Mouse (Mus musculus) midbrain, embryonic 12.5 days (tissue): ENCODE measurements around the gene Hao2. TPM values are rescaled to one million over a fixed set of nuclear protein-coding genes. Genes with fewer than 3 reads are reported as not detected.
A peak's percentile ranks its signal among the peaks of the same experiment; 100 is the strongest.

Source experiments
- ATAC-seq: fragments of 200-750 bp; cut with Nextera tagmentation; 2 replicates; pipeline ENCODE4 v1.8.0; 2017; ENCODE audit warnings: low read depth, moderate TSS enrichment, moderate library complexity; ENCODE audit not compliant: low FRiP score
- H3K27ac ChIP-seq: fragments of 300-500 bp; sonication (generic); replicated peaks from 2 replicates; pipeline ENCODE4 v1.5.1; 2016; ENCODE audit warnings: mild to moderate bottlenecking
- H3K27me3 ChIP-seq: fragments of 300-500 bp; sonication (generic); 2 replicates; pipeline ENCODE4 v1.6.1; 2016; ENCODE audit warnings: mild to moderate bottlenecking
- H3K36me3 ChIP-seq: fragments of 300-500 bp; sonication (generic); 2 replicates; pipeline ENCODE4 v1.6.1; 2016
- H3K4me1 ChIP-seq: fragments of 300-500 bp; sonication (generic); 2 replicates; pipeline ENCODE4 v1.6.1; 2016
- H3K4me2 ChIP-seq: fragments of 300-500 bp; sonication (generic); replicated peaks from 2 replicates; pipeline ENCODE4 v1.6.1; 2016; ENCODE audit warnings: mild to moderate bottlenecking, moderate library complexity
- H3K4me3 ChIP-seq: fragments of 300-500 bp; sonication (generic); 2 replicates; pipeline ENCODE4 v1.5.1; 2016; ENCODE audit warnings: mild to moderate bottlenecking
- H3K9ac ChIP-seq: fragments of 300-500 bp; sonication (generic); replicated peaks from 2 replicates; pipeline ENCODE4 v1.6.1; 2016; ENCODE audit warnings: mild to moderate bottlenecking, moderate library complexity
- H3K9me3 ChIP-seq: fragments of 300-500 bp; sonication (generic); 2 replicates; pipeline ENCODE4 v1.6.1; 2016; ENCODE audit warnings: mild to moderate bottlenecking
- WGBS: fragments of 180-500 bp; shearing (Covaris S2); methylation state at CpG from one replicate; pipeline ENCODE4 v1.1.7; 2016; 5-methylcytosine and 5-hydroxymethylcytosine counted together
- polyA plus RNA-seq: library from polyadenylated mRNA; unstranded; fragments of >200 nt; fragmentation: Nextera tagmentation; extraction: Ambion mirVana; gene quantifications from 2 replicates; pipeline ENCODE4 v1.2.1, GENCODE M21; 2016

Gene Hao2
- not detected in 2 replicates for polyA plus RNA-seq

DNA sequence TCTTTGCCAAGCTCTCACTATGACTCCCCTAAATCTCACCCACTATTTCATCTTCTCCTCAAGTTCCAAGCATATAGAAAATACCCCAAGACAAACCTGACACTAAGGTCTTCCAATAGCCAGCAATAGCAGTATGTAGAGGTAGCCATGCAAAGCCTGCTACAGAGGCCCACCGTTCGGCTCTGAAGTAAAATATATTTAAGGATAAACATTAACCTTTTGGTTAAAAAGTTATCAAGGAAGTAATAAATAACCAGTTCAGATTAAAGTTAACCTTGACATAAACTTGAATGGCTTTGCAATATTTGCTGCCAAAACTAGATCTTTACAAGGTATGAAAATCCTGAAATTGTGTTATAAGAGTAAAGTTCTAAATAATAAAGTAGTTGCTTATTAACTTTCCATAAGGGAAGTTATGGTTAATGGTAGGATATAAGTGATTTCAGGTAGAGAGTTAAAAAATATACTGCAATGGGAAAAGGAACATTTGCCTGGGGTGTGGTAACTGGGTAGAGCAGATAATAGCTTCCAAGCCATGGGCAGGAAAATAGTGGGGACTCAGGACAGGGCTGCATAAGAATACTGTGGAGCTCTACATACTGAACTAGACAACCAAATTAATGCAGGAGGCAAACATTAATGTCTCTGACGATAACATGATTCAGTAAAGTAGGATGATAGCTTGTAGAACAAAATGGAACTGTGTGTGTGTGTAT, at the start of gene Hao2:
TSS of gene Hao2 (minus strand) at position 183 of the 716 bp plus-strand sequence.
- 85% methylated on average over 3 of the region's 3 CpGs for WGBS
- Histone ChIP-seq H3K27ac (no peak within 1 kb of the TSS), H3K36me3 (no peaks in the 10 kb centered on the region), H3K9ac (no peak within 1 kb of the TSS), H3K4me2 (no peak within 1 kb of the TSS), H3K4me3 (no peak within 1 kb of the TSS), H3K4me1 (no peaks in the 10 kb centered on the region), H3K27me3 (no peaks in the 10 kb centered on the region), H3K9me3 (no peaks in the 10 kb centered on the region)
- no peak for ATAC-seq

DNA sequence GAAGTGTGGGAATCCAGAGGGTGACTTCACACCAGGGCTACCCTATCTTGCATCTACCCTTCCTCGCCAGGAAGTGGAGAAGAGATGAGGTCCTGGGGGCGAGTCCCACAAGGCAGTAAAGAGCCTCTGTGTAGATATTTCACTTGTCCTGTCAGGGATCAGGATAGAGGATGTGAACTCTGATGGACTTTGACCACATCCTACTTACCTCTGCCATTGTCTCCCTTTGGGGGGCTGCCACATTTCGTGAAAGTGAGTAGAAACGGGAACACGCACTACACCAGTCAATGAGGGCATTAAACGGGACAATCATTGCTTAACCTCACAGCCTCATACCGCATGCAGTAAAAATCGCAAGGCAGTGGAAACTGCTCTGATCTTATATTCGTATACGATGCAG, 48.6 kb upstream of the Hao2 start:
- Histone ChIP-seq H3K27ac (no peak overlapping the region), H3K9ac (0 out of 2 replicates have a peak overlapping the region, but pooled peaks have one; percentile 41), H3K4me3 (peak overlapping the region; percentile 34), H3K4me2 (peak overlapping the region; percentile 60), H3K27me3 (no peaks in the 10 kb centered on the region), H3K36me3 (no peaks in the 10 kb centered on the region), H3K4me1 (peaks cover 16% of the 10 kb centered on the region; the same call in 1 of the 2 replicates), H3K9me3 (no peaks in the 10 kb centered on the region)
- WGBS, result 41% methylated on average over 10 of the region's 10 CpGs
- ATAC-seq, result 0 out of 2 replicates have a peak, but pooled peaks have one; percentile 21

DNA sequence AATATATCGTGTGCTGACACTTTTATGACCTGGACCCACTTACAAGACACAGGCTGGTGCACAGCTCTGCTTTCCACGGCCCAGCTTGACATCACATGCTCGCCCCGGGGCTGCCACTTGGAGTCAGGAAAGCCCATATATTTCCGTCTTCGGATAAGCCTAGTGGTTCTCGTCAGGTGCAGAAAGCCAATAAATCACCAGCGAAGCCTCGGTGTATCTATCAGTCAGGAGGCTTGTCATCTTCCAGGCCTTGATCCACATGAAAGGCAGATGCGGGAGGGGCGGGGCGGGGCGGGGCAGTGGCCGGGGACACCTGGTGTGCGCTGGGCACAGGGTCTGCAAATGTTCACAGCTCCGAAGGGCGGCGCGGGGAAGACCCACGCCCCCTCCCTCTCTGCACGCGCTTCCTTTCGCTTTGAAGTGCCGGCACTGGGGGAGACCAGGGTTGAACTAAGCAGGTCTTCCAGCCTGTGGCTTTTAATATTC, 48.1 kb upstream of the Hao2 start:
- peak overlapping the region; percentile 34 for H3K4me3 ChIP-seq
- H3K9me3 ChIP-seq, result no peaks in the 10 kb centered on the region
- peak overlapping the region; percentile 41 for H3K9ac ChIP-seq
- no peaks in the 10 kb centered on the region for H3K36me3 ChIP-seq
- H3K4me1 ChIP-seq, result peaks cover 16% of the 10 kb centered on the region; the same call in 1 of the 2 replicates
- 7% methylated on average over 24 of the region's 24 CpGs for WGBS
- 0 out of 2 replicates have a peak overlapping the region, but pooled peaks have one; percentile 10 for H3K27ac ChIP-seq
- peak overlapping the region; percentile 60 for H3K4me2 ChIP-seq
- no peaks in the 10 kb centered on the region for H3K27me3 ChIP-seq
- peak; percentile 90 for ATAC-seq

DNA sequence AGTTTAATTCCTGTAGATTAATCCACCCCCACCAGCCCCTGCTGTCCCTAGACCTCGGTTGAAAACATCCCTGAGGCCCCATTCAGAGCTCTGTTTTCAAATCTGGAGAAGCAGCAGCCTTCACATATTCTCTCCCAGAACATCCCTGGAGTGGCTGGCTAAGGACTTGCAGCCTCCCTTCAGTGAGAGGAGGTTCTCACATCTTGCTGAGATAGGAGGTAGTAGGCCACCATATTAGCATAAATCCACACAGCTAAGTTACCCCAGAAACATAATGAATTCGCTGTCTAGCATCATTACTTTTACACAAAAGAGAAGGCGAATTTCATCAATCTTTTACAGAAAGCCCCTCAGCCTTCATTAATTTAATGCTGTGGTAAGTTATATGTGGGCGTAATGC, 47.2 kb upstream of the Hao2 start:
- H3K36me3 ChIP-seq, result no peaks in the 10 kb centered on the region
- no peak overlapping the region for H3K27ac ChIP-seq
- WGBS, result 64% methylated on average over 4 of the region's 4 CpGs
- H3K4me2 ChIP-seq, result no peak overlapping the region
- H3K4me1 ChIP-seq, result peaks cover 16% of the 10 kb centered on the region; the same call in 1 of the 2 replicates
- no peak for ATAC-seq
- no peak overlapping the region for H3K4me3 ChIP-seq
- no peaks in the 10 kb centered on the region for H3K9me3 ChIP-seq
- H3K9ac ChIP-seq, result no peak overlapping the region
- H3K27me3 ChIP-seq, result no peaks in the 10 kb centered on the region

DNA sequence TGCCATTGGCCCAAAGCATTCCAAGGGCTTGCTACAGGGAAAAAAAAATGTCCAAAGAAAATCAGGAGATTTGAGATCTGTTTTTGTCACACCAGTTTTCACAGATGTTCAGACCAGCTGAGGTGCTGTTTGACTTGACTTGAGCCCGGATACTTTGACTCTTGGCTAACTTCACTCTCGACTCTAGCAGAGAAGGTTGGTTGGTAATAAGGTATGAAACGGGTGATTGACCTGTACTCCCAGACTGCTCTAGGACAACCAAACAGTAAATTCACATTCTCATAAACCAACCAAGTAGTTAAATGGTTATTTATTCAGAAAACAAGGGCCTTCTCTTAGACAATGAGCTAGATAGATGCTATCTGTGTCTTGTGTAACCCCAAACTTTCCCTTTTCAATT, 43.4 kb upstream of the Hao2 start:
- no peaks in the 10 kb centered on the region for H3K36me3 ChIP-seq
- no peak for ATAC-seq
- H3K9ac ChIP-seq, result no peak overlapping the region
- H3K27ac ChIP-seq, result no peak overlapping the region
- no peak overlapping the region for H3K4me2 ChIP-seq
- no peaks in the 10 kb centered on the region for H3K9me3 ChIP-seq
- no peaks in the 10 kb centered on the region for H3K27me3 ChIP-seq
- H3K4me1 ChIP-seq, result peaks cover 11% of the 10 kb centered on the region; the same call in 1 of the 2 replicates
- no peak overlapping the region for H3K4me3 ChIP-seq
- 87% methylated on average over 3 of the region's 3 CpGs for WGBS

DNA sequence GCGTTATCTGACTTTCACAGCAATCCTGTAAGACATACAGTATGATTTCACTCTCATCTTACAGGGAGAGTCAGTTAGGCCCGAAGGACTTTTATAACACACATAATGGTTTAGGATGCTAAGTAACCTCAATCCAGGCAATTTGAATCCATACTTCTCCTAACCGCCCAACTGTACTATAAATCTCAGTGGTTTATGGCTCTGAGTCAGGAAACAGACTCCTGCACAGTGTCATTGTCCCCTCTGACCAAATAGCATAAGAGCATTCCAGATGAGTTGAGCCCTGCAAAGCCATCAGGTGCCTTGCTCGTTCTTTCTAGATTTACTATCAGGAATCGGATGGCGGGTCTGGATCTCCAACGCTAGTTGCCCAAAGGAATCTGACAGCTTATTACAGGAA, 41.6 kb upstream of the Hao2 start:
- WGBS, result 96% methylated on average over 7 of the region's 7 CpGs
- ATAC-seq, result no peak
- no peak overlapping the region for H3K27ac ChIP-seq
- no peaks in the 10 kb centered on the region for H3K36me3 ChIP-seq
- no peaks in the 10 kb centered on the region for H3K9me3 ChIP-seq
- no peaks in the 10 kb centered on the region for H3K4me1 ChIP-seq
- H3K4me3 ChIP-seq, result no peak overlapping the region
- no peak overlapping the region for H3K9ac ChIP-seq
- no peak overlapping the region for H3K4me2 ChIP-seq
- H3K27me3 ChIP-seq, result no peaks in the 10 kb centered on the region

DNA sequence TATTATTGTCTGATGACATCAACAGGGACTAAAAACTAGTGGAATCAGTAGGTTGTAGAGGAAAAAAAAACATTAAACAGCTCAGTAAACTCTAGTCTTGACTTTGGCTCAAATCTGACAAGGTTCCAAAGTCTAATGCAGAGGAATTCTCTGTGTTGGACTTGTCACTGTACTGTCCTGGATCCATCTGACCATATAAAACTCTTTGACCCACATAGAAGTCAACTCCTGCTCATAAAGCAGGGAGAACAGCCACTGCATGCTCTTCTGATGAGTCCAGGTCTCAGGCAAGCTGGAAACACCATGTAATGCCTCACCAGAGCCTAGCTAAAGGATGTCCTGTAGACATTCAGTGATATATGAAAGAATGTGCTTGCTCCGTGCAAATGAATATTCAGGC, 41.0 kb upstream of the Hao2 start:
- WGBS, result 77% methylated on average over 1 of the region's 1 CpGs
- no peak overlapping the region for H3K4me3 ChIP-seq

DNA sequence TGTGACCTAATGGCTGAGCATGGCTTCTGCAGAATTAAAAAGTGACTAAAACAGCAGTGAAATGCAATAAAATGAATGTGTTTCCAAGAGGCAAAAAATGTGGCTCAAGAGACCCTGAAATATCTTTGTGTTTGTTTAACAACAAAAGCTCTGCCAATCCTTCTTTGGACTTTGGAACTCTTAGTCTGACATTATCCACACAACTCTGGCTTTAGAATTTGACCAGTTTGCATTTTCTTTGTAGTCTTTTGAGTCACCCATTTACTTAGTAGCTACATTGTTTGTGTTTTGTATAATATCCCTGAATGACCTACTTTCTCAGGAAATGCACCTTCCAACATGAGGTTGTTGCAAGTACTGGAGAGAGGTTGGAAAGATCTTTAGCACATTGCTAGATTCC, 39.4 kb upstream of the Hao2 start:
- Histone ChIP-seq H3K9ac (no peak overlapping the region), H3K36me3 (no peaks in the 10 kb centered on the region), H3K4me2 (no peak overlapping the region), H3K27ac (no peak overlapping the region), H3K9me3 (no peaks in the 10 kb centered on the region), H3K4me1 (no peaks in the 10 kb centered on the region), H3K4me3 (no peak overlapping the region), H3K27me3 (no peaks in the 10 kb centered on the region)
- ATAC-seq, result no peak

More for the DNA sequence above, 41.0 kb upstream of the Hao2 start:
- no peak for ATAC-seq
- Histone ChIP-seq H3K9ac (no peak overlapping the region), H3K27me3 (no peaks in the 10 kb centered on the region), H3K36me3 (no peaks in the 10 kb centered on the region), H3K27ac (no peak overlapping the region), H3K4me2 (no peak overlapping the region), H3K9me3 (no peaks in the 10 kb centered on the region), H3K4me1 (no peaks in the 10 kb centered on the region)

DNA sequence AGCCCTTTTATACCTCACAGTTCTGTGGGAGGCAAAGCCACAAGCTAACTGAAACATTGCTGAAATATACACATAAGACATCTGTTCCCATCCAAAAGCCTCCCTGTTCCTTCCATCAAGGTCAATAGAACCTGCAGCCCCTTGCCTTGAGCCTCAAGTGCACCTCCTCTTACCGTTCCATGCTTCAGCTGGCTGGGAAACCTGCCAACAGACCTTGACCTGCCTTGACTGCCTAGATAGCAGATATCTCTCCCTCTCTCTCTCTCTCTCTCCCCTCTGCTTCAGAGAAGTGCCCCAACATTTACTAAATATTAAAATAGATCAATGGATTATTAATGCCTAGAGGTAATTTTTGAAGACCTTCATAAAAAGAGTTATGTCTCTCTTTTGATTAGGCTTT, 38.8 kb upstream of the Hao2 start:
- Histone ChIP-seq H3K36me3 (no peaks in the 10 kb centered on the region), H3K4me1 (no peaks in the 10 kb centered on the region), H3K27ac (no peak overlapping the region), H3K4me2 (no peak overlapping the region), H3K4me3 (no peak overlapping the region), H3K27me3 (no peaks in the 10 kb centered on the region), H3K9me3 (no peaks in the 10 kb centered on the region), H3K9ac (no peak overlapping the region)
- no peak for ATAC-seq
- WGBS, result 74% methylated on average over 1 of the region's 1 CpGs

DNA sequence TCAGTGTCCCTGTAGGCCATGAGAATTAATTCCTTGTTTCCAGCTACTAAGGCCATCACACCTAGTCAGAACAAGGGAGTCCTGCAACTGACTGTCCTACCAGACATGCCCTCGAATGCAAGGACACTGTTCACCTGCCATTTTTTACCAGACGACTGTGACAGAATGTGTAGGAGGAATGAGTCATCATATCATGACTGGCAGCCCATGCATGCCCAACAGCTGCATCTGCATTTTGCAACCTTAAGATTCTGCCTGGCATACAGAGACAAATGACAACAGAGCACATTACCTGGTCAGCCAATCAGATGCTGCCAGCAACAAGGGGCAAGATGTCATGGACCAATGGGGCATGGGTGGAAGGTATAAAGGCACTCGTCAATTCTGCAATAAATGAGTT, 27.4 kb upstream of the Hao2 start:
- WGBS, result 89% methylated on average over 3 of the region's 3 CpGs
- no peak for ATAC-seq
- H3K27ac ChIP-seq, result no peak overlapping the region
- no peak overlapping the region for H3K4me3 ChIP-seq
- H3K27me3 ChIP-seq, result no peaks in the 10 kb centered on the region
- no peaks in the 10 kb centered on the region for H3K9me3 ChIP-seq
- no peak overlapping the region for H3K4me2 ChIP-seq
- H3K9ac ChIP-seq, result no peak overlapping the region
- H3K36me3 ChIP-seq, result no peaks in the 10 kb centered on the region
- no peaks in the 10 kb centered on the region for H3K4me1 ChIP-seq

DNA sequence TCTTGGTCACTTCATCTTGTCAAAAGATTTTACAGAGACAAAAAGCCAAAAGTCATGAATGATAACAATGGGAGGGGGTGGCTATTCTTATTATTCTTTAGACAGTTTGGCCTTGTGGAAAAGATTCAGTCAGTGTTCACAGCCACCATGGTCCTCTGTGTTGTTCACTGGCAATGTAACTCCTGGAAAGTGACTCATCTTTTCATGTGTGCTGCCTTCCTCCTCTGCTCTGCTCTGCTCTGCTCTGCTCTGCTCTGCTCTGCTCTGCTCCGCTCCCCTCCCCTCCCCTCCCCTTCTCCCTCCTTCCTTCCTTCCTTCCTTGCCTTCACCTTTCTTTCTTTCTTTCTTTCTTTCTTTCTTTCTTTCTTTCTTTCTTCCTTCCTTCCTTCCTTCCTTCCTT, 24.2 kb upstream of the Hao2 start:
- no peak for ATAC-seq
- Histone ChIP-seq H3K9ac (no peak overlapping the region), H3K4me1 (no peaks in the 10 kb centered on the region), H3K4me2 (no peak overlapping the region), H3K36me3 (no peaks in the 10 kb centered on the region), H3K27me3 (no peaks in the 10 kb centered on the region), H3K4me3 (no peak overlapping the region), H3K27ac (no peak overlapping the region), H3K9me3 (no peaks in the 10 kb centered on the region)
- 40% methylated on average over 1 of the region's 1 CpGs for WGBS

DNA sequence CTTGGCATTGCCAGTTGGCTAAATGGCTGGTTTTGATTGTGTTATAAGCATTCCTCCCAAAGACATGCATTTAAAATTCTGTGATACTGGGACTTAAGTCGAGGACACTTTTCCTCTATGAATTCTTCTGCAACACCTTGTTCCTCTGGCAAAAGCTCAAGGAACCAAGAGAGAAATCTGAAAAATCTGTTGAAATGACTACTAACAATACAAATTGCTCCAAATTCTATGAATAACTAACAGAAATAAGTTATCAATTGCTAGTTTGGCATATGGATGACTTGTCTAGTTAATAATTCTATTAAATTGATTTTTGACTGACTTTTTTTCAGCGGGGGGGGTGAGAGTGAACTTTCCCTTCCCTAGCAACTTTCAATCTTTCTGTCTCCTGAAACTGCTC, 23.8 kb upstream of the Hao2 start:
- no peak overlapping the region for H3K4me3 ChIP-seq
- no peak overlapping the region for H3K9ac ChIP-seq
- no peaks in the 10 kb centered on the region for H3K4me1 ChIP-seq
- no peak for ATAC-seq
- no peaks in the 10 kb centered on the region for H3K36me3 ChIP-seq
- no peak overlapping the region for H3K4me2 ChIP-seq
- H3K27me3 ChIP-seq, result no peaks in the 10 kb centered on the region
- H3K9me3 ChIP-seq, result no peaks in the 10 kb centered on the region
- no peak overlapping the region for H3K27ac ChIP-seq
- 80% methylated on average over 2 of the region's 2 CpGs for WGBS
